Mouse (Mus musculus) CH12.LX (cell line): Measurements from ENCODE around the gene Arhgap18. TPM values are rescaled to one million over a fixed set of nuclear protein-coding genes. Genes with fewer than 3 reads are reported as not detected.

Experiments
- DNase-seq: peaks from one replicate; pipeline ENCODE4 v3.0.0-alpha.2; 2013; ENCODE audit errors: extremely low read depth
- H3K27ac ChIP-seq: 2 replicates; pipeline ENCODE4 v1.5.1; 2012; ENCODE audit warnings: low read depth, mild to moderate bottlenecking, control low read depth, moderate library complexity; ENCODE audit not compliant: insufficient read depth
- H3K27me3 ChIP-seq: replicated peaks from 2 replicates; pipeline ENCODE3; 2012; ENCODE audit warnings: inconsistent platforms
- H3K36me3 ChIP-seq, 2 experiments: replicated peaks in 1 of 2; 2 replicates each; pipeline versions ENCODE3 to v1.6.1; 2012; ENCODE audit warnings: inconsistent platforms in 1 of 2, low read length in 1 of 2, mild to moderate bottlenecking in 1 of 2, mixed read lengths in 1 of 2, moderate library complexity in 1 of 2; ENCODE audit not compliant: control insufficient read depth in 1 of 2, insufficient read depth in 1 of 2
- H3K4me1 ChIP-seq, 2 experiments: 2 replicates each; pipeline ENCODE4 v1.6.1; 2012; ENCODE audit warnings: inconsistent platforms in 1 of 2, moderate library complexity in 1 of 2; ENCODE audit not compliant: insufficient read depth in 2 of 2, control insufficient read depth in 1 of 2
- H3K4me2 ChIP-seq: 2 replicates; pipeline ENCODE4 v1.6.1; 2012; ENCODE audit warnings: low read depth, mild to moderate bottlenecking, control low read depth; ENCODE audit not compliant: poor library complexity, insufficient read depth, severe bottlenecking
- H3K4me3 ChIP-seq, 3 experiments: fragments of 150-350 bp in 1 of 3; sonication (generic) in 1 of 3; replicated peaks in 1 of 3; 2 replicates each; pipeline versions ENCODE3 to v1.5.1; 2011 to 2012; ENCODE audit warnings: low read depth in 2 of 3, low read length in 2 of 3, mild to moderate bottlenecking in 2 of 3, moderate library complexity in 2 of 3, control low read depth in 1 of 3, improper control_type of control experiment in 1 of 3, inconsistent platforms in 1 of 3, mixed read lengths in 1 of 3; ENCODE audit not compliant: poor library complexity in 1 of 3
- H3K79me2 ChIP-seq: replicated peaks from 2 replicates; pipeline ENCODE4 v1.6.1; 2012; ENCODE audit warnings: mild to moderate bottlenecking, moderate library complexity; ENCODE audit not compliant: control insufficient read depth, poor library complexity, insufficient read depth, severe bottlenecking; ENCODE audit errors: extremely low read depth
- H3K9ac ChIP-seq: 2 replicates; pipeline ENCODE4 v1.6.1; 2012; ENCODE audit warnings: low read depth, mild to moderate bottlenecking, control low read depth, moderate library complexity; ENCODE audit not compliant: insufficient read depth
- H3K9me3 ChIP-seq: replicated peaks from 2 replicates; pipeline ENCODE3; 2012; ENCODE audit warnings: low read length, inconsistent platforms, mixed read lengths
- BHLHE40 ChIP-seq: IDR thresholded peaks from 2 replicates; pipeline ENCODE4 v1.6.1; 2011; ENCODE audit warnings: mild to moderate bottlenecking, low read depth, low read length, improper control_type of control experiment
- CTCF ChIP-seq, 2 experiments: IDR thresholded peaks in 1 of 2; conservative IDR thresholded peaks in 1 of 2; 2 replicates each; pipeline ENCODE4 v1.5.1; 2011 to 2012; ENCODE audit warnings: low read depth in 2 of 2, low read length in 2 of 2, improper control_type of control experiment in 1 of 2, inconsistent platforms in 1 of 2, mild to moderate bottlenecking in 1 of 2, moderate library complexity in 1 of 2
- E2F4 ChIP-seq: IDR thresholded peaks from 2 replicates; pipeline ENCODE4 v1.6.1; 2011; ENCODE audit warnings: low read depth, low read length, improper control_type of control experiment; ENCODE audit not compliant: insufficient replicate concordance
- HCFC1 ChIP-seq: IDR thresholded peaks from 2 replicates; pipeline ENCODE4 v1.6.1; 2012; ENCODE audit warnings: low read depth, mild to moderate bottlenecking, inconsistent platforms, low read length, improper control_type of control experiment
- IRF4 ChIP-seq: IDR thresholded peaks from 2 replicates; pipeline ENCODE4 v1.6.1; 2014; ENCODE audit warnings: low read depth, mild to moderate bottlenecking, inconsistent platforms, low read length, improper control_type of control experiment
- JUND ChIP-seq: conservative IDR thresholded peaks from 2 replicates; pipeline ENCODE4 v1.6.1; 2011; ENCODE audit warnings: low read depth, low read length, improper control_type of control experiment
- MAX ChIP-seq: IDR thresholded peaks from 2 replicates; pipeline ENCODE4 v1.6.1; 2011; ENCODE audit warnings: low read length, improper control_type of control experiment
- MAZ ChIP-seq: IDR thresholded peaks from 2 replicates; pipeline ENCODE4 v1.6.1; 2012; ENCODE audit warnings: low read depth, mild to moderate bottlenecking, inconsistent platforms, low read length, improper control_type of control experiment, moderate library complexity
- MXI1 ChIP-seq: IDR thresholded peaks from 2 replicates; pipeline ENCODE4 v1.6.1; 2011; ENCODE audit warnings: mild to moderate bottlenecking, low read depth, low read length, improper control_type of control experiment
- NELFE ChIP-seq: IDR thresholded peaks from 2 replicates; pipeline ENCODE4 v1.6.1; 2011; ENCODE audit warnings: low read depth, low read length, improper control_type of control experiment
- PAX5 ChIP-seq: IDR thresholded peaks from 2 replicates; pipeline ENCODE4 v1.6.1; 2012; ENCODE audit warnings: low read length, inconsistent platforms, mixed read lengths
- POLR2A ChIP-seq: IDR thresholded peaks from 2 replicates; pipeline ENCODE4 v1.6.1; 2011; ENCODE audit warnings: low read depth, mild to moderate bottlenecking, improper control_type of control experiment, low read length
- POLR2AphosphoS2 ChIP-seq: IDR thresholded peaks from 2 replicates; pipeline ENCODE4 v1.6.1; 2011; ENCODE audit warnings: low read depth, low read length, improper control_type of control experiment
- RCOR1 ChIP-seq: conservative IDR thresholded peaks from 2 replicates; pipeline ENCODE4 v1.6.1; 2012; ENCODE audit warnings: low read depth, mild to moderate bottlenecking, inconsistent platforms, low read length, improper control_type of control experiment
- SMC3 ChIP-seq: IDR thresholded peaks from 2 replicates; pipeline ENCODE4 v1.6.1; 2011; ENCODE audit warnings: low read depth, low read length, improper control_type of control experiment
- TBP ChIP-seq: conservative IDR thresholded peaks from 2 replicates; pipeline ENCODE4 v1.6.1; 2011; ENCODE audit warnings: low read depth, low read length, improper control_type of control experiment
- TCF12 ChIP-seq: IDR thresholded peaks from 2 replicates; pipeline ENCODE4 v1.6.1; 2014; ENCODE audit warnings: low read depth, mild to moderate bottlenecking, inconsistent platforms, low read length, improper control_type of control experiment
- UBTF ChIP-seq: IDR thresholded peaks from 2 replicates; pipeline ENCODE4 v1.6.1; 2012; ENCODE audit warnings: low read depth, mild to moderate bottlenecking, inconsistent platforms, low read length, improper control_type of control experiment, moderate library complexity
- USF2 ChIP-seq: conservative IDR thresholded peaks from 2 replicates; pipeline ENCODE4 v1.6.1; 2011; ENCODE audit warnings: low read depth, low read length, improper control_type of control experiment
- ZKSCAN1 ChIP-seq: IDR thresholded peaks from 2 replicates; pipeline ENCODE4 v1.6.1; 2012; ENCODE audit warnings: low read depth, inconsistent platforms, low read length, improper control_type of control experiment, borderline replicate concordance
- ZMIZ1 ChIP-seq: IDR thresholded peaks from 2 replicates; pipeline ENCODE4 v1.6.1; 2012; ENCODE audit warnings: low read depth, mild to moderate bottlenecking, inconsistent platforms, low read length, improper control_type of control experiment
- ZNF384 ChIP-seq: IDR thresholded peaks from 2 replicates; pipeline ENCODE4 v1.6.1; 2012; ENCODE audit warnings: low read depth, low read length, improper control_type of control experiment, inconsistent platforms
- dilution Hi-C: fragments of 300-500 bp; cut with MboI; formaldehyde crosslinking; loops from 2 replicates; pipeline ENCODE4 v1.14.3; 2020; ENCODE audit warnings: low sequenced_read_pairs; ENCODE audit not compliant: extremely low pct_unique_long_range_greater_than_20kb, extremely low pct_ligation_motif_present
- in situ Hi-C: fragments of 300-500 bp; cut with MboI; formaldehyde crosslinking; loops from 3 replicates; pipeline ENCODE4 v1.14.3; 2019; ENCODE audit warnings: low sequenced_read_pairs, low pct_ligation_motif_present, low pct_unique_long_range_greater_than_20kb, mixed read lengths
- polyA plus RNA-seq: library from polyadenylated mRNA; unstranded; fragments of >175 nt; gene quantifications from 2 replicates; pipeline ENCODE4 v1.2.1, GENCODE M21; 2012; ENCODE audit warnings: low read depth; ENCODE audit not compliant: insufficient read length
- total RNA-seq, 2 experiments: library from RNA; depleted of rRNA; stranded (reverse); fragments of 300-350 nt in 1 of 2; fragments of >200 nt in 1 of 2; gene quantifications; 2 replicates each; pipeline ENCODE4 v1.2.3; 2012 to 2014

Gene Arhgap18
- total and polyA plus RNA-seq, 3 experiments: 3.3 to 4.2 (median 3.3) TPM

GRCm38 (mm10) chr10:26832669-26833249 is 79.5 kb downstream of the Arhgap18 start:
- Histone ChIP-seq H3K27ac (no peak overlapping the region), H3K4me1 (peaks cover 4 to 13% of the 10 kb centered on the region in 2 experiments; a peak in 3 of 4 replicates)
- DNase-seq: no peak
- TF ChIP-seq CTCF (conservative IDR thresholded peaks at IDR 0.05 in 1 of 2, IDR thresholded peaks at IDR 0.05 in 1 of 2; ENCODE audit: low read depth in 2 of 2, low read length in 2 of 2) (peak in 1 of 2 experiments; percentile 26; a peak in 1 of 4 replicates), SMC3 (peak; percentile 18; the same call in 1 of the 2 replicates), JUND (no peak)
- TF ChIP-seq, all 38 proteins: peak for 2
- Histone ChIP-seq H3K9me3 (peaks cover 5% of the 10 kb centered on the region), H3K4me2 (no peak overlapping the region), H3K79me2 (no peaks in the 10 kb centered on the region), H3K27me3 (no peaks in the 10 kb centered on the region), H3K36me3 (no peaks in the 10 kb centered on the region), H3K9ac (no peak overlapping the region), H3K4me3 (no peak overlapping the region)
- in situ Hi-C loops: no loop called here
- dilution Hi-C loops: no loop called here

DNA sequence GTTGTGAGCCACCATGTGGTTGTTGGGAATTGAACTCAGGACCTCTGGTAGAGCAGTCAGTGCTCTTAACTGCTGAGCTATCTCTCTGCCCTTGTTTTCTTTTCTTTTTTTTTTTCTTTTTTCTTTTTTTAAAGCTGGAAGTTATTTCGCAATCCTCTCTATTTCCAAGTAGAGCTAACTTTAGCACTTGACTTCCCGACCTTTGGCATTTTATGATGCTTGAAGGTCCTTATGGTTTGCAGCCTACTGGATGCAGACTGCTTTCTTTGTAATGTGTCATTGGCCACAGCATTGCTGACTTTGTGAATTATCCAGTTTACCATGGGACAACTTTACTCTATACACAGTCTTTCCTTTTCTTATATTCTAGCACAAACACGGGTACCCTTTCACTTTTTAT is 80.2 kb downstream of the Arhgap18 start:
- Histone ChIP-seq H3K27me3 (no peaks in the 10 kb centered on the region), H3K4me3 (no peak overlapping the region), H3K9ac (no peak overlapping the region), H3K79me2 (no peaks in the 10 kb centered on the region), H3K4me1 (peaks cover under 1 to 6% of the 10 kb centered on the region in 2 experiments; a peak in 3 of 4 replicates)
- DNase-seq: no peak
- TF ChIP-seq RCOR1 (no peak), MAX (no peak), TCF12 (no peak), MXI1 (no peak), ZNF384 (no peak), POLR2A (no peak), USF2 (no peak), MAZ (no peak), PAX5 (no peak), ZKSCAN1 (no peak), IRF4 (no peak), UBTF (no peak), BHLHE40 (no peak), HCFC1 (no peak), POLR2AphosphoS2 (no peak), E2F4 (no peak), TBP (no peak), NELFE (no peak), SMC3 (no peak), ZMIZ1 (no peak)
- TF ChIP-seq, all 38 proteins: peak for 0
- no peak overlapping the region for H3K4me2 ChIP-seq
- no peaks in the 10 kb centered on the region for H3K36me3 ChIP-seq
- H3K27ac ChIP-seq: no peak overlapping the region
- in situ Hi-C loops: no loop called here
- dilution Hi-C loops: no loop called here
- H3K9me3 ChIP-seq: peaks cover 5% of the 10 kb centered on the region
